Mouse (Mus musculus) cerebellum, adult 9-11 months (tissue): ENCODE data around the gene Tiparp.
A peak's percentile ranks its signal among the peaks of the same experiment; 100 is the strongest.

ENCODE experiments used
- DNase-seq: peaks from one replicate; pipeline ENCODE4 v3.0.0; 2022

Tiparp gene

GRCm38 (mm10) chr3:65529471-65530215 is 1.4 kb downstream of the Tiparp start:
- peak; percentile 68 for DNase-seq

DNA sequence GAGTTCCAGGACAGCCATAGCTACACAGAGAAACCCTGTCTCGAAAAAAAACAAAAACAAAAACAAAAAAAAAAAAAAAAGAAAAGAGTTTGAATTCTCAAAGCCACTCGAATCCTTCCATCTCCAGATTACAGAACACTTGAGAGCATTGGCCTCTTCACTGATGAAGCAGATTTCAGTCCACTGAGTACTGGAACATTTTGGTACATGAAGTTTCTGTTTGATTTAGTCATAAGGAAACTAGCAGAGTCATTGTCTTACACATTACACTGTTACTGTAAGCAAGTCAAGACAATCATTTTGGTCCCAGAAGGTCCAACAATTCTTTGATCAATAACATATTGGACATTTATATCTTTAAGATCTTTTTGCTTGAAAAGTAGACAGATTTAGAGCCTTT is 4.8 kb downstream of the Tiparp start:
- no peak for DNase-seq

DNA sequence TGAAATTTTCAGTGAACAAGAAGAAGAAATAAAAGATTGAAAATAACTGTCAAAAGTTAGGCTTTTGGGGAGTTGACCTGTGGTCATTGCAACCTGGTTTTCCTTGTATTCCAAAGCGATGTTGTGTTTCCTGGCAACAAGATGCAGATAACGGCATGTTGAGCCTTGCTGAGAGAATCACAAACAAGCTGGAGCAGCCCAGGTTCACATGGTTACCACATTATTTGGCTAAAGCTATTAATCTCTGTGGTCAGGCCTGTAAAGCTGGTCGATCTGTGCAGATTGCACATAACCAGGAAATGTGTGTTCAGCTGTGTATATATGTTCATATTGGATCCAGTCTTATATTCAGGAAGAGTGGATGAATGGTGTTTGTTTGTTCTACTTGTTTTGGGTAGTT is 5.4 kb downstream of the Tiparp start:
- no peak for DNase-seq

GRCm38 (mm10) chr3:65534488-65534887 is 6.3 kb downstream of the Tiparp start:
- DNase-seq = no peak

DNA sequence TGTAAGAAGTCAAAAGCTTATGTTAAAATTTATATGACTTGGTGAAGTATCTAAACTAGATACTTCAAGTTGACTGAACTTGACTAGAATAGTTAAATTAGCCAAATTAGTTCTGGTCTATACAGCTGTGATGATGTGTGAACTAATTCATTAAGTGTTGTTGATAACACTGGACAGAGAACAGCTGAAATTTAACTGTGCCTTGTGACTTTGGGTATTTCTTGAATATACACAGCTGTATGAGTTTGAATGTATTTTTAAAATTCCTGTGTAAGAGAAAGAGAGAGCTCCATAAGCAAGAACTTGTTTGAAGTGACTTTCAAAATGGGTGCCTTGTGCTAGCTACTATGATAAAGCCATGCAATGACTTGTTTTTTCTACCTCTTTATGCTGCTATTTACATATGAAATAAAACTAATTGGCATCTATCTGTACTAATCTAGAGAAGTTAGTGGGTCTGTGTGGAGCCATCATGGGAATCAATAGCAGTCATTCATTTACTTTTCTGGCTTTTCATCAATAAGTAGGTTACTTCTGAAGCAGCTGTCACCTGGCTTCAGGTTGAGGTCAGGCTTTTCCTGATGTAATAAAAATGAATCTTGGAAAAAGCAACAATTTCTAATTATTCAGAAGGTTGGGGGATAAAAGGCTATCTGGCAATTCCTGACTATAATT is 7.0 kb downstream of the Tiparp start:
- no peak for DNase-seq

GRCm38 (mm10) chr3:65537288-65537687 is 9.1 kb downstream of the Tiparp start:
- DNase-seq = no peak

DNA sequence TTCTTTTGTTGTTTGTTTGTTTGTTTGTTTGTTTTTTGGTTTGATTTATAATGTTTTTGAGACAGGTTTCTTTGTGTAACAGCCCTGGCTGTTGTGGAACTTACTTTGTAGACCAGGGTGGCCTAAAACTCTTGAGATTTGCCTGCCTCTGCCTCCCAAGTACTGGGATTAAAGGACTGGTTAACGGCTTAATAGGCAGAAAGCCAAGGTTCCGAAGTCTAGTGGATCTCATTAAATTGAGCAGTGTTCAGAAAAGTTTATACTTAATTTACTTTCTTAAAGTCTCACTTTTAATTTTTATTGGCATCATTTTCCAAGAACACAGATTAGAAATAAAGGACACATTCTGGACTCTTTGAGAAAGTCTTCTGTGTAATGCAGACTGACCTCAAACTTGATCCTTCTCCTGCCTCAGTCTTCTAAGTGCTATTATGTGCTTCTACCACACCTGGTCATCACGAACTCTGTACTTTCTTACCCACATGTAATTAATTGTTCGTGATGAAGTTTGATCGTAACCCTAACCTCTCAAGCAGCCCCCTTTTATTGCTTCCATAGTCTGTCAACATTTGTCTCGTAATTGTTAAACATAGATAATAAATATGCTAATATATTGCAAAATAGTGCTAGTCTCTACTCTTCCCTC is 12.8 kb downstream of the Tiparp start:
- no peak for DNase-seq

- DNase-seq = no peak
Observed at GRCm38 (mm10) chr3:65541552-65541935, 13.3 kb downstream of the Tiparp start.

GRCm38 (mm10) chr3:65549785-65550184 is 21.6 kb downstream of the Tiparp start:
- DNase-seq = no peak

- no peak for DNase-seq
Observed at GRCm38 (mm10) chr3:65551065-65551464, 22.9 kb downstream of the Tiparp start.

GRCm38 (mm10) chr3:65554633-65555032 is 26.4 kb downstream of the Tiparp start:
- DNase-seq = no peak

GRCm38 (mm10) chr3:65558679-65559078 is 30.5 kb downstream of the Tiparp start:
- no peak for DNase-seq

GRCm38 (mm10) chr3:65562212-65562611 is 34.0 kb downstream of the Tiparp start:
- DNase-seq = no peak

DNA sequence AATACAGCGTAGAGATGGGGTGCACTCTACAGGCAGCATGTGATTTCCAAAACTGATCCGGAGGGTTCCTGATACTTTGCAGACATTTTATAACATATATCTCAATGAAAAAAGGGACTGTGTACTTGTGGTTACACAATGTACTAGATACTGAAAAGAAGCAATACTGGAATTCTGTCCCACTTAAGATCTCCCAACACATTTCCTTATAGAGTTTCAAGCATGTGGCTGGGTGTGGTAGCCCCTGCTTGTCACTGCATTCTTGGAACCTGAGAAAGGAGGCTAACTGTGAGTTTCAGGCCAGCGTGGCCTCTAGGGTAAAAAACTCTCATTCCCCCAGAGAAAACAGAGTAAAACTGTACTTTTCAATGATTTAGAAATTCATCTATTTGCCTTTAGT is 34.5 kb downstream of the Tiparp start:
- DNase-seq = no peak

GRCm38 (mm10) chr3:65563926-65564624 is 35.9 kb downstream of the Tiparp start:
- DNase-seq = no peak

- no peak for DNase-seq
Observed at GRCm38 (mm10) chr3:65565632-65566300, 37.6 kb downstream of the Tiparp start.

DNA sequence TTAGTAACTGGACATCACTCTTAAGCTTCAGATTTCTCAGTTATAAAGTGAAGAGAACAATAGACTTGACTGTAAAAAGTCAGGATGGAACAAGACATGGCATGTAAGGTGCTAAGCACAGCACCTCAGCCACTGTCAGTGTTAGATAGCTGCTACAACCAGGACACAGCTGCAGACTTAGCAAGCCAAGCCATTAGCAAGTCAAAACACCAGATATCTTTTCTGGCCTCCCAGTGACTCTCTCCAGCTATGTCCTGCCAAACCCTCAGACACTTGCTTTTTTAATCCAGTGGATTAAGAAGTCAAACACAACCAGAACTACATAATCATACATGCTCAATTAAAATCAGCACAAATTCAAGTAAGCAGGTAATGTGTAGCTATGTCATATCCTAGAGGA is 41.7 kb downstream of the Tiparp start:
- DNase-seq = no peak

DNA sequence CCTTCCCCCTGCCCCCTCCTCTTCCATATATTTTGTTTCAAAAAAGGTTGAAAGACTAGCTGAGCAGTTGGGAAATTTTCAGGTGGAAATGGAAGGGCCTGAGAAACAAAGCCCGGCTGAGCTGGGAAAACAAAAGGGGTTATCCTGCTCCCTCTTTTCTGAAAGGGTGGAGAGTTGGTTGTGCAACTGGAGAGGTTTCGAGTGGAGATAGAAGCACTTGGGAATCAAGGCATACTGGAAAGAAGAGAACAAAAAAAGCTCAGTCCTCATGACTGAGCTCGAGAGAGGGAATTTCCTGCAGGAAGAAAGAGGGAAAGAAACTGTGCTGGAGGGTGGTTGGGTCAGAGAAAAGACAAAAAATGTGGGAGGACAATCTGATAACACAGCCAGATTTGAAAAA is 45.3 kb downstream of the Tiparp start:
- DNase-seq = no peak

DNA sequence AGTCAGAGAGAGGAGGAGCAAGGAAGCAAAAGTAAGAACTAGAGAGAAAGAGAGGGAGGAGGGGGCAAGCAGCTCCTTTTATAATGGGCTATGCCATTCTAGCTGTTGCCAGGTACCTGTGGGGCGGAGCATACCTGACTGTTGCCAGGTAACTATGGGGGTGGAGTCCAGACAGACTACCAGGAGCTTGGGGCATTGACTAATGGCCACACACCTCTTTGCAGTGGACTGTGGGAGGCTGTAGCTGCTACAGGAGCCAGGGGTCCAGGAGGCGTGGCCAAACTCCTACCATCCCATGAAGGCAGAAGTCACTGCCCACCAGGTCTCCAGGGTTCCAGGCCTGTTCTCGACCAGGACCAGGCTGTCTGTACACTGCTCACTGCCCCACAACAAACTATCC is 49.4 kb downstream of the Tiparp start:
- no peak for DNase-seq

GRCm38 (mm10) chr3:65579260-65579921 is 51.2 kb downstream of the Tiparp start:
- no peak for DNase-seq

DNA sequence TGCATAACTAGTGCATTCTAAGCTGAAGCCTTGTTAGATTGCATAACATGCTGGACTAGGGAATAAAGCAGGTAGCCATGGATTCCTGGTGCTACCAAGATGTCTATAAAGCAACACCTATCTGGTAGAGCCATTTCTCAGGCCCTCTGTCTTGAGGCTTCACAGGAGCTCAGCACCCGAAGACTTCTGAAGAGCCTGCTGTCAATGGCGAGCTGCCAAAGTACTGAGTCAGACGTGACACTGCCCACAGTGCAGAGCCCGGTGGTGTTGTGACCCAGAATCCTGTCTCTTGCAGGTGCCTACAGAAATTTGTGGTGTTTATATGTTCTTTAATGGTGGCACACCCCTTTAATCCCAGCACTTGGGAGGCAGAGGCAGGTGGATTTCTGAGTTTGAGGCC is 53.4 kb downstream of the Tiparp start:
- DNase-seq = peak; percentile 15

GRCm38 (mm10) chr3:65584329-65584728 is 56.1 kb downstream of the Tiparp start:
- DNase-seq = no peak
